Mouse (Mus musculus) kidney, adult 2 months (tissue): ENCODE measurements at regions not wholly inside any gene's neighbourhood (a gene's known extent, or its start where the extent isn't known, plus 50 kb on each side); places are given as distances from the start of the nearest gene placed in this dataset.

Experiments used
- DNase-seq: peaks from one replicate; pipeline ENCODE4 v3.0.0; 2021
- H3K27ac ChIP-seq: fragments of 200-500 bp; 2 replicates; pipeline ENCODE4 v1.5.1; 2012; ENCODE audit warnings: low read depth, low read length, control low read depth, inconsistent platforms; ENCODE audit not compliant: insufficient read depth
- H3K27me3 ChIP-seq: fragments of 200-500 bp; replicated peaks from 2 replicates; pipeline ENCODE4 v1.6.1; 2012; ENCODE audit warnings: mild to moderate bottlenecking, moderate library complexity, low read length, inconsistent platforms; ENCODE audit not compliant: control insufficient read depth, insufficient read depth
- H3K36me3 ChIP-seq: fragments of 200-500 bp; 2 replicates; pipeline ENCODE4 v1.6.1; 2012; ENCODE audit warnings: mild to moderate bottlenecking, moderate library complexity, low read length, inconsistent platforms; ENCODE audit not compliant: control insufficient read depth, insufficient read depth
- H3K4me1 ChIP-seq: fragments of 200-500 bp; 2 replicates; pipeline ENCODE4 v1.6.1; 2011; ENCODE audit warnings: low read length; ENCODE audit not compliant: control insufficient read depth, insufficient read depth
- H3K4me3 ChIP-seq: fragments of 200-500 bp; 2 replicates; pipeline ENCODE4 v1.5.1; 2011; ENCODE audit warnings: mild to moderate bottlenecking, low read depth, low read length, control low read depth; ENCODE audit not compliant: insufficient read depth
- CTCF ChIP-seq: fragments of 200-500 bp; conservative IDR thresholded peaks from 2 replicates; pipeline ENCODE4 v1.5.1; 2011; ENCODE audit warnings: low read depth, mild to moderate bottlenecking, control low read depth, low read length, moderate library complexity, mixed read lengths; ENCODE audit not compliant: insufficient read depth, insufficient read length
- POLR2A ChIP-seq: fragments of 200-500 bp; IDR thresholded peaks from one replicate; pipeline ENCODE4 v1.6.1; 2011; ENCODE audit warnings: low read depth, low read length, control low read depth
- WGBS: fragments of 180-500 bp; shearing (Covaris S2); methylation state at CpG from one replicate; pipeline ENCODE4 v1.1.7; 2018; 5-methylcytosine and 5-hydroxymethylcytosine counted together

GRCm38 (mm10) chr1:181293079-181293865 lies 59.2 kb upstream of the Cnih3 start:
- no peaks in the 10 kb centered on the region for H3K4me1 ChIP-seq
- DNase-seq: peak; percentile 62
- WGBS: 68% methylated on average over 16 of the region's 16 CpGs
- H3K27me3 ChIP-seq: no peaks in the 10 kb centered on the region
- H3K27ac ChIP-seq: no peak overlapping the region
- H3K4me3 ChIP-seq: no peak overlapping the region
- no peaks in the 10 kb centered on the region for H3K36me3 ChIP-seq
- no peak for TF ChIP-seq CTCF
- no peak for TF ChIP-seq POLR2A

- H3K27me3 ChIP-seq: no peaks in the 10 kb centered on the region
- TF ChIP-seq CTCF (no peak), POLR2A (no peak)
- H3K4me3 ChIP-seq: no peak overlapping the region
- H3K27ac ChIP-seq: no peak overlapping the region
- no peaks in the 10 kb centered on the region for H3K4me1 ChIP-seq
- no peaks in the 10 kb centered on the region for H3K36me3 ChIP-seq
- DNase-seq: no peak
- 76% methylated on average over 4 of the region's 4 CpGs for WGBS
These were observed 56.8 kb upstream of the Cnih3 start for GRCm38 (mm10) chr1:181295651-181296050.

- Histone ChIP-seq H3K36me3 (no peaks in the 10 kb centered on the region), H3K27me3 (no peaks in the 10 kb centered on the region), H3K4me1 (no peaks in the 10 kb centered on the region), H3K4me3 (no peak overlapping the region), H3K27ac (no peak overlapping the region)
- WGBS: 72% methylated on average over 5 of the region's 5 CpGs
- no peak for DNase-seq
- TF ChIP-seq POLR2A: no peak
- no peak for TF ChIP-seq CTCF
These were observed 54.4 kb upstream of the Cnih3 start for GRCm38 (mm10) chr1:181298063-181298462.

- Histone ChIP-seq H3K27ac (no peak overlapping the region), H3K27me3 (no peaks in the 10 kb centered on the region), H3K4me1 (no peaks in the 10 kb centered on the region), H3K4me3 (no peak overlapping the region), H3K36me3 (no peaks in the 10 kb centered on the region)
- WGBS: 85% methylated on average over 14 of the region's 14 CpGs
- TF ChIP-seq POLR2A: no peak
- no peak for DNase-seq
These were observed 53.3 kb upstream of the Cnih3 start for GRCm38 (mm10) chr1:181299075-181299665.

- Histone ChIP-seq H3K4me1 (no peaks in the 10 kb centered on the region), H3K27ac (no peak overlapping the region), H3K36me3 (no peaks in the 10 kb centered on the region), H3K4me3 (no peak overlapping the region), H3K27me3 (no peaks in the 10 kb centered on the region)
- TF ChIP-seq POLR2A (no peak), CTCF (no peak)
- no peak for DNase-seq
- WGBS: 93% methylated on average over 6 of the region's 6 CpGs
These were observed 52.6 kb upstream of the Cnih3 start for GRCm38 (mm10) chr1:181299826-181300225.

GRCm38 (mm10) chr1:181302151-181302550 lies 50.3 kb upstream of the Cnih3 start:
- Histone ChIP-seq H3K4me1 (no peaks in the 10 kb centered on the region), H3K27ac (no peak overlapping the region), H3K4me3 (no peak overlapping the region), H3K36me3 (no peaks in the 10 kb centered on the region), H3K27me3 (no peaks in the 10 kb centered on the region)
- no peak for DNase-seq
- no peak for TF ChIP-seq CTCF
- no peak for TF ChIP-seq POLR2A
- 94% methylated on average over 17 of the region's 17 CpGs for WGBS
